Mouse (Mus musculus): ENCODE data around the gene Tcea2. TPM values are rescaled to one million over a fixed set of nuclear protein-coding genes. Genes with fewer than 3 reads are reported as not detected.

Tcea2 gene
- polyA plus RNA-seq, 1 experiment from 2014 or later: 15.1 TPM

GRCm38 (mm10) chr2:181671326-181671725, 8.8 kb upstream of the Tcea2 start, which contains the start of gene Sox18:
Sox18 (minus strand) TSS chr2:181671640.
- Histone ChIP-seq H3K4me3 (ENCODE audit: low read length) (peak within 1 kb of the TSS; percentile 49), H3K27ac (ENCODE audit: low read length) (no peak within 1 kb of the TSS), H3K27me3 (replicated peaks; ENCODE audit: control insufficient read depth, insufficient read depth, low read length) (peaks cover 70% of the 10 kb centered on the region), H3K4me2 (ENCODE audit: low read depth, low read length) (peak within 1 kb of the TSS; percentile 60), H3K4me1 (ENCODE audit: control insufficient read depth, insufficient read depth, low read length) (peaks cover 20% of the 10 kb centered on the region), H3K36me3 (ENCODE audit: control insufficient read depth, insufficient read depth, low read length) (no peaks in the 10 kb centered on the region), H3K9me3 (ENCODE audit: control insufficient read depth, low read length) (no peaks in the 10 kb centered on the region), H3K9ac (ENCODE audit: low read depth, low read length) (peak within 1 kb of the TSS; percentile 58)
- 1% methylated on average over 43 of the region's 43 CpGs for WGBS
- peak; percentile 31; the same call in 1 of the 2 replicates for ATAC-seq

DNA sequence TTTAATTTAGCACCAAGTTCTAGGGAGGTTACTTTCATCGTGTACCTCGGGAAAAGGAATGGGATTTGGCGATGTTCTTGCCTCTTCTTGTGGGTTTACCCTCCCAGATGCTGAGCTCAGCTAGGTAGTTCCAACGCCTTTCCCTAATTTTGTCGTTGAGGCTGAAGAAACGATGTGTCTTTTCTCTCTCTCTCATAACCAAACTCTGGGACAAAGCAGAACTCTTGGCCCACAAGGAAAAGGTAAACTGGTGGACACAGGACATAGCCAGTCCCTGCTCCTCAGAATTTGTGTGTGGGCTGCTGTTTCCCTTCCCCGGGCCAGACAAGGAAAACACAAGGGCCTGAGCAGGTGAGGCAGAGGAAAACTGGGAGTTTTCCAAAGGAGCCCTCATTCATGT, 8.1 kb upstream of the Tcea2 start:
- Histone ChIP-seq H3K36me3 (ENCODE audit: control insufficient read depth, insufficient read depth, low read length) (no peaks in the 10 kb centered on the region), H3K4me3 (ENCODE audit: low read length) (no peak overlapping the region), H3K9ac (ENCODE audit: low read depth, low read length) (no peak overlapping the region), H3K9me3 (ENCODE audit: control insufficient read depth, low read length) (no peaks in the 10 kb centered on the region), H3K4me1 (ENCODE audit: control insufficient read depth, insufficient read depth, low read length) (peaks cover 20% of the 10 kb centered on the region), H3K4me2 (ENCODE audit: low read depth, low read length) (no peak overlapping the region), H3K27me3 (replicated peaks; ENCODE audit: control insufficient read depth, insufficient read depth, low read length) (peaks cover 73% of the 10 kb centered on the region), H3K27ac (ENCODE audit: low read length) (no peak overlapping the region)
- WGBS: 30% methylated on average over 7 of the region's 7 CpGs
- ATAC-seq: no peak

DNA sequence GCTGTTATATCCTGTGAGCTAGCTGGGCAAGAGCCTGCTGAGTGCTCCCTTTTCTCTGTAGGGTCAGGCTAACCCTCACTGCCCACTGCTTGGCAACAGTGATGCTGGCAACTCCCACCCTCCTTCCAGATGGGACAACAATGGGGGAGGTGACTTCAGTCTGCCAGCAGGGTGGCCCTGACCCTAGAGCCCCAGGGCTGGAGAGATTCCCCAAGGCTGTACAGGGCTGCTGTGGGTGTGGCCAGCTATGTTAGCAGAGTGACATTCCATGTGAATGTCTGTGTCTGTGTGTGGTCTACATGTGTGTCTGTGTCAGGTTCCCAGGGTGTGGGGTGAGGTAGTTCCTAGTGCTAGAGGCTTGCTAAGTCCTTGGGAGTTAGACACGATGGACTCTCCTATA, 6.6 kb upstream of the Tcea2 start:
- WGBS: 53% methylated on average over 1 of the region's 1 CpGs
- ATAC-seq: no peak
- Histone ChIP-seq H3K36me3 (ENCODE audit: control insufficient read depth, insufficient read depth, low read length) (no peaks in the 10 kb centered on the region), H3K27ac (ENCODE audit: low read length) (no peak overlapping the region), H3K4me3 (ENCODE audit: low read length) (no peak overlapping the region), H3K9ac (ENCODE audit: low read depth, low read length) (no peak overlapping the region), H3K27me3 (replicated peaks; ENCODE audit: control insufficient read depth, insufficient read depth, low read length) (peaks cover 68% of the 10 kb centered on the region), H3K4me2 (ENCODE audit: low read depth, low read length) (no peak overlapping the region), H3K4me1 (ENCODE audit: control insufficient read depth, insufficient read depth, low read length) (peaks cover 20% of the 10 kb centered on the region), H3K9me3 (ENCODE audit: control insufficient read depth, low read length) (no peaks in the 10 kb centered on the region)

- peaks cover 20% of the 10 kb centered on the region for H3K4me1 ChIP-seq (ENCODE audit: control insufficient read depth, insufficient read depth, low read length)
- H3K4me3 ChIP-seq (ENCODE audit: low read length): no peak overlapping the region
- no peak overlapping the region for H3K4me2 ChIP-seq (ENCODE audit: low read depth, low read length)
- H3K9me3 ChIP-seq (ENCODE audit: control insufficient read depth, low read length): no peaks in the 10 kb centered on the region
- peaks cover 53% of the 10 kb centered on the region for H3K27me3 ChIP-seq (replicated peaks; ENCODE audit: control insufficient read depth, insufficient read depth, low read length)
- no peak overlapping the region for H3K27ac ChIP-seq (ENCODE audit: low read length)
- H3K9ac ChIP-seq (ENCODE audit: low read depth, low read length): no peak overlapping the region
- ATAC-seq: no peak
- 78% methylated on average over 4 of the region's 4 CpGs for WGBS
- no peaks in the 10 kb centered on the region for H3K36me3 ChIP-seq (ENCODE audit: control insufficient read depth, insufficient read depth, low read length)
Observed at GRCm38 (mm10) chr2:181674934-181675333, 5.2 kb upstream of the Tcea2 start.

DNA sequence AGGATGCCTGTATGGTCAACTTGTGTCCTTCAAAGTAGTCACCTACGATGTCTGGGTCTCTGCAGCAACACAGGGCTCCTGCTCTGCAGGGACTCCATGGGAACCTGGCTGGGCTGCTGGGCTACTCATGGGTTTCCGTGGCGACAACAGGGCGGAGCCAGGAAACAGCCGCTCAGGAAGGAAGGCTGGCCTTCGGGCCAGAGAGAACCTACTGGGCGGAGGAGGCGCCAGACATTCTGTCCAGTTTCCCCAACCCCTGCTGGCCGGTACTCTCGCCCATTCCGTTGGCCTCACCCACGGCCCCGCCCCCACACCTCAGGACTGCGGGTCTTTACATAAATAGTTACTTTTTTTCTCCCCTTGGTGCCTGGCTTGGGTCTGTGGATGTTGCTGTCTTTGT, 4.7 kb upstream of the Tcea2 start:
- Histone ChIP-seq H3K4me2 (ENCODE audit: low read depth, low read length) (peak overlapping the region; percentile 24; the same call in 1 of the 2 replicates), H3K4me1 (ENCODE audit: control insufficient read depth, insufficient read depth, low read length) (peaks cover 16% of the 10 kb centered on the region), H3K27ac (ENCODE audit: low read length) (0 out of 2 replicates have a peak overlapping the region, but pooled peaks have one; percentile 18), H3K4me3 (ENCODE audit: low read length) (peak overlapping the region; percentile 4; the same call in 1 of the 2 replicates), H3K36me3 (ENCODE audit: control insufficient read depth, insufficient read depth, low read length) (no peaks in the 10 kb centered on the region), H3K9ac (ENCODE audit: low read depth, low read length) (no peak overlapping the region), H3K27me3 (replicated peaks; ENCODE audit: control insufficient read depth, insufficient read depth, low read length) (peaks cover 48% of the 10 kb centered on the region), H3K9me3 (ENCODE audit: control insufficient read depth, low read length) (no peaks in the 10 kb centered on the region)
- no peak for ATAC-seq
- 4% methylated on average over 14 of the region's 14 CpGs for WGBS

DNA sequence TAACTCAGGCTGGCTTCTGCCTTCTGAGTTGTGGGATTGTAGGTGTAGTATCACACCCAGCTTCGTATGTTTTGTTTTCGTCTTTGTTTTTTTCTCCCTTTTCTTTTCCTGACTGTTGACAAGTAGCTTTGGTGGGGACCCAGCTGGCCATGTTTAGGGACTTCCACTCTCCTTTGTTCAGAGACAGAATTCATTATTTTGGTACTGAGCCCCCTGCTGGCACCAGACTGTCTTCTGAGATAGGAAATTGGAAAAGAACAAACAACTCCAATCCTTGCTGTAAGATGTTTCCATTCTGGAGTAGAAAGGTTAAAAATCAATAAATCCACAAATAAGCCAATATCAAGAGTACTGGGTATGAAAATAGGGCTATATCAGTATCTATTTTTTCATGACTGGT, 3.7 kb upstream of the Tcea2 start:
- H3K9me3 ChIP-seq (ENCODE audit: control insufficient read depth, low read length): no peaks in the 10 kb centered on the region
- peaks cover 15% of the 10 kb centered on the region for H3K4me1 ChIP-seq (ENCODE audit: control insufficient read depth, insufficient read depth, low read length)
- H3K36me3 ChIP-seq (ENCODE audit: control insufficient read depth, insufficient read depth, low read length): no peaks in the 10 kb centered on the region
- 51% methylated on average over 2 of the region's 2 CpGs for WGBS
- ATAC-seq: no peak
- no peak overlapping the region for H3K9ac ChIP-seq (ENCODE audit: low read depth, low read length)
- H3K27me3 ChIP-seq (replicated peaks; ENCODE audit: control insufficient read depth, insufficient read depth, low read length): peaks cover 38% of the 10 kb centered on the region
- no peak overlapping the region for H3K4me2 ChIP-seq (ENCODE audit: low read depth, low read length)
- no peak overlapping the region for H3K4me3 ChIP-seq (ENCODE audit: low read length)
- H3K27ac ChIP-seq (ENCODE audit: low read length): no peak overlapping the region

DNA sequence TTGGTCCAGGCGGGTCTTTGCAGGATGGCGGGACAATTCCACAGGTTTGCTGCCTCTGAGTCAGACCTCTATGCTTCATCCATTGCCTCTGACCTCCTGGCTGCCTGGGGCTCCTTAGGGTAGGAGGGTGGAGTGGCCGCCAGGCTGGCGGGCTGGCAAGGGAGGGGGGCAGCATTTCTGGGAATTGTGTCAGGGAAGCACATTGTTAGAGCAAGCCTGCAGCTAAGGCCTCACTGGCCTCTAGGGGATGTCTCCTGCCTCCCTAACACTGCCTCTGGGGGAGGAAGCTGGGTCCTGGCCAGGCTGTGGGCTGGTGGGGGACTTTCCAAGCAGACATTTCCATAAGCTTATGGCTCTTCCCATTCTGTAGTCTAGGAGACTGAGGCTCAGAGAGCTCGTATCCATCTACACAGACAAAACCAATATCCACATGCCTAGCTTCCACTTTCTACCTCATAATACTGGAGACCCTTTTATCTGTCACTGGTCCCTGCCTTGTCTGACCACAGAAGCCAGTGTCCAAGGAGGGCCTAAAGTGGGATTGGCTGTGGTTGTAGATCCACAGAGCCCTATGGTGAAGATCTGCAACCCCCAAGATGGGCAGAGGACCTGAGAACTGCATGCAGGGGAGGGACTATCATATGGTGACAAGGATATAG, 2.9 kb upstream of the Tcea2 start:
- no peak overlapping the region for H3K4me2 ChIP-seq (ENCODE audit: low read depth, low read length)
- 68% methylated on average over 5 of the region's 5 CpGs for WGBS
- ATAC-seq: no peak
- H3K4me3 ChIP-seq (ENCODE audit: low read length): no peak overlapping the region
- peaks cover 30% of the 10 kb centered on the region for H3K27me3 ChIP-seq (replicated peaks; ENCODE audit: control insufficient read depth, insufficient read depth, low read length)
- no peaks in the 10 kb centered on the region for H3K36me3 ChIP-seq (ENCODE audit: control insufficient read depth, insufficient read depth, low read length)
- H3K4me1 ChIP-seq (ENCODE audit: control insufficient read depth, insufficient read depth, low read length): peaks cover 13% of the 10 kb centered on the region
- H3K9me3 ChIP-seq (ENCODE audit: control insufficient read depth, low read length): no peaks in the 10 kb centered on the region
- 0 out of 2 replicates have a peak overlapping the region, but pooled peaks have one; percentile 8 for H3K9ac ChIP-seq (ENCODE audit: low read depth, low read length)
- peak overlapping the region; percentile 30 for H3K27ac ChIP-seq (ENCODE audit: low read length)

- no peak for ATAC-seq
- H3K9me3 ChIP-seq (ENCODE audit: control insufficient read depth, low read length): no peaks in the 10 kb centered on the region
- 60% methylated on average over 3 of the region's 3 CpGs for WGBS
- H3K27me3 ChIP-seq (replicated peaks; ENCODE audit: control insufficient read depth, insufficient read depth, low read length): peaks cover 25% of the 10 kb centered on the region
- H3K36me3 ChIP-seq (ENCODE audit: control insufficient read depth, insufficient read depth, low read length): no peaks in the 10 kb centered on the region
- H3K4me1 ChIP-seq (ENCODE audit: control insufficient read depth, insufficient read depth, low read length): peaks cover 13% of the 10 kb centered on the region
- H3K4me3 ChIP-seq (ENCODE audit: low read length): no peak overlapping the region
- H3K4me2 ChIP-seq (ENCODE audit: low read depth, low read length): no peak overlapping the region
- no peak overlapping the region for H3K9ac ChIP-seq (ENCODE audit: low read depth, low read length)
- peak overlapping the region; percentile 6; the same call in 1 of the 2 replicates for H3K27ac ChIP-seq (ENCODE audit: low read length)
Observed at GRCm38 (mm10) chr2:181677755-181678098, 2.4 kb upstream of the Tcea2 start.

GRCm38 (mm10) chr2:181678780-181679179, 1.3 kb upstream of the Tcea2 start:
- Histone ChIP-seq H3K4me1 (ENCODE audit: control insufficient read depth, insufficient read depth, low read length) (peaks cover 13% of the 10 kb centered on the region), H3K27me3 (replicated peaks; ENCODE audit: control insufficient read depth, insufficient read depth, low read length) (peaks cover 16% of the 10 kb centered on the region; the same call in 1 of the 2 replicates), H3K9me3 (ENCODE audit: control insufficient read depth, low read length) (no peaks in the 10 kb centered on the region), H3K36me3 (ENCODE audit: control insufficient read depth, insufficient read depth, low read length) (no peaks in the 10 kb centered on the region), H3K27ac (ENCODE audit: low read length) (no peak overlapping the region), H3K4me2 (ENCODE audit: low read depth, low read length) (no peak overlapping the region), H3K9ac (ENCODE audit: low read depth, low read length) (no peak overlapping the region), H3K4me3 (ENCODE audit: low read length) (no peak overlapping the region)
- peak; percentile 78 for ATAC-seq
- WGBS: 30% methylated on average over 1 of the region's 1 CpGs
